ENCODE assay signal across 12 mouse cellular contexts in genomic region chr8:91897381-91897780, GRCm38 (mm10).
"Had no signal": no experiment of that assay in that cellular context is flagged by ENCODE, and none has a peak within 500 bp of the region (broad histone marks: within the 10 kb centered on the region; RNA-seq: fewer than 3 reads in every experiment).

No protein-coding gene starts in this region.

- H3K27me3 ChIP-seq: megakaryocyte, embryonic 14.5 days; stomach, embryonic 15.5 days had no signal

- ATAC-seq: lung, postnatal 0 days; midbrain, embryonic 13.5 days; midbrain, embryonic 15.5 days had no signal

- DNase-seq: lung, adult 2 months; lung, postnatal 14 days; lung, postnatal 36 days; right cerebral cortex, postnatal 14 days; thymus, adult 2 months; thymus, postnatal 25 days; thymus, postnatal 4 days had no signal
